Mouse (Mus musculus) lung, postnatal 0 days (tissue): ENCODE measurements around the gene Mzt1. TPM values are rescaled to one million over a fixed set of nuclear protein-coding genes. Genes with fewer than 3 reads are reported as not detected.

Experiments
- ATAC-seq: fragments of 200-750 bp; cut with Nextera tagmentation; 2 replicates; pipeline ENCODE4 v1.8.0; 2017; ENCODE audit warnings: moderate library complexity
- DNase-seq: peaks from one replicate; pipeline ENCODE4 v3.0.0-alpha.2; 2016; ENCODE audit warnings: low spot score
- H3K27ac ChIP-seq: fragments of 300-500 bp; sonication (generic); 2 replicates; pipeline ENCODE4 v1.5.1; 2014; ENCODE audit warnings: antibody characterized with exemption, mild to moderate bottlenecking, low read length, mixed read lengths
- H3K27me3 ChIP-seq: fragments of 300-500 bp; sonication (generic); replicated peaks from 2 replicates; pipeline ENCODE4 v1.6.1; 2014; ENCODE audit warnings: low read length, mixed read lengths; ENCODE audit not compliant: insufficient read depth
- H3K36me3 ChIP-seq: fragments of 300-500 bp; sonication (generic); 2 replicates; pipeline ENCODE4 v1.6.1; 2014; ENCODE audit warnings: low read length, mixed read lengths; ENCODE audit not compliant: insufficient read depth
- H3K4me1 ChIP-seq: fragments of 300-500 bp; sonication (generic); 2 replicates; pipeline ENCODE4 v1.6.1; 2014; ENCODE audit warnings: antibody characterized with exemption, low read depth, low read length, mixed read lengths; ENCODE audit not compliant: insufficient read depth
- H3K4me2 ChIP-seq: fragments of 300-500 bp; sonication (generic); replicated peaks from 2 replicates; pipeline ENCODE4 v1.6.1; 2014; ENCODE audit warnings: low read depth, mild to moderate bottlenecking, low read length, moderate library complexity, mixed read lengths
- H3K4me3 ChIP-seq: fragments of 300-500 bp; sonication (generic); 2 replicates; pipeline ENCODE4 v1.5.1; 2014; ENCODE audit warnings: low read depth, low read length
- H3K9ac ChIP-seq: fragments of 300-500 bp; sonication (generic); replicated peaks from 2 replicates; pipeline ENCODE4 v1.6.1; 2014; ENCODE audit warnings: low read depth, mild to moderate bottlenecking
- H3K9me3 ChIP-seq: fragments of 300-500 bp; sonication (generic); 2 replicates; pipeline ENCODE4 v1.6.1; 2016; ENCODE audit warnings: low read length, mixed read lengths
- CTCF ChIP-seq: IDR thresholded peaks from 2 replicates; pipeline ENCODE4 v1.5.1; 2016; ENCODE audit warnings: antibody characterized with exemption, mild to moderate bottlenecking
- EP300 ChIP-seq: IDR thresholded peaks from 2 replicates; pipeline ENCODE4 v1.6.1; 2016; ENCODE audit warnings: antibody characterized with exemption, mild to moderate bottlenecking, control low read depth
- WGBS: fragments of 180-500 bp; shearing (Covaris S2); extraction: QIAGEN DNeasy Blood & Tissue Kit; methylation state at CpG from one replicate; pipeline ENCODE4 v1.1.7; 2014; 5-methylcytosine and 5-hydroxymethylcytosine counted together
- polyA plus RNA-seq: library from polyadenylated mRNA; unstranded; fragments of >200 nt; fragmentation: Nextera tagmentation; extraction: Ambion mirVana; gene quantifications from 2 replicates; pipeline ENCODE4 v1.2.1, GENCODE M21; 2015

Mzt1 gene
- polyA plus RNA-seq: 45.0 and 53.0 TPM in 2 replicates

DNA sequence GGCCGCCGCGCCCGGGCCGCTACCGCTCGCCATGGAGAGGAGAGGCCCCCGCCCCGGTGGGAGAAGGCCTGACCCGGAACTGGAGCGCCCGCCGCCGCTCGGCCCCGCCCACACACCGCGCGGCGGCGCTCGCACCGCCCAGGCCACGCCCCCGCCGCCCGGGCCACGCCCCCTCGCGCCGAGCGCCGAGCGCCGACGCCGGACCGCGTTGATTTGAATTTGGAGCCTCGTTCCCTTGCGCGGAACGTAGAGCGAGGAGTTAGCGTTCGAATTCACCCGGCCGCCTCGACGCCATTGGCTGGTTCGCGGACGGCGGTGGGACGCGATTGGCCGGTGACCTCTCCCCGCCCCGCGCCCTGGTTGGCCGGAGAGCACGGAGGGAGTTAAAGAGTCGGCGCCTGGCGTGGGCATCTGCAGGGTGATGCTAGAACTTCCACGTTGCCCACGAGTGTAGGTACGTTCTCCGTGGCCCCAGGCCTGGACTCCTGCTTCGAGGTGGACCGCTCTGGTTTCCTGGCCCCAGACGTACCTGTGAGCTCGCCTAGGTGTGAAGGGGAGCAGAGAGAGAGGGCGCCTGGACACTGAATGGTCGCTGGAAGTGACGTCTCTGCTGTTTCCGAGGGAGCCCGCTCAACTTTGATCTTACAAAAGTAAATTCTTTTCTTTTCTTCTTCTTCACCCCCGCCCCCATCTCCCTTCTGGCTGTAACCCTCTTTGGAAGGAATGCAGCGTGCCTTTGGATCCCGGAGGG is at the start of gene Mzt1, which contains the start of gene Bora:
Mzt1 (minus strand) TSS at position 104 of the 751 bp plus-strand sequence.
Bora (plus strand) TSS at position 192 of the 751 bp plus-strand sequence.
- no peaks in the 10 kb centered on the region for H3K27me3 ChIP-seq
- DNase-seq (peak; percentile 94), ATAC-seq (peak; percentile 96)
- peak within 1 kb of the TSS; percentile 95 for H3K4me3 ChIP-seq
- under 1% methylated on average over 50 of the region's 81 CpGs for WGBS
- H3K9ac ChIP-seq: peak within 1 kb of the TSS; percentile 94
- H3K27ac ChIP-seq: peak within 1 kb of the TSS; percentile 95
- no peaks in the 10 kb centered on the region for H3K9me3 ChIP-seq
- 0 out of 2 replicates have a peak, but pooled peaks cover under 1% of the 10 kb centered on the region for H3K4me1 ChIP-seq
- no peak for TF ChIP-seq EP300
- TF ChIP-seq CTCF: no peak
- peak within 1 kb of the TSS; percentile 85 for H3K4me2 ChIP-seq
- H3K36me3 ChIP-seq: no peaks in the 10 kb centered on the region

DNA sequence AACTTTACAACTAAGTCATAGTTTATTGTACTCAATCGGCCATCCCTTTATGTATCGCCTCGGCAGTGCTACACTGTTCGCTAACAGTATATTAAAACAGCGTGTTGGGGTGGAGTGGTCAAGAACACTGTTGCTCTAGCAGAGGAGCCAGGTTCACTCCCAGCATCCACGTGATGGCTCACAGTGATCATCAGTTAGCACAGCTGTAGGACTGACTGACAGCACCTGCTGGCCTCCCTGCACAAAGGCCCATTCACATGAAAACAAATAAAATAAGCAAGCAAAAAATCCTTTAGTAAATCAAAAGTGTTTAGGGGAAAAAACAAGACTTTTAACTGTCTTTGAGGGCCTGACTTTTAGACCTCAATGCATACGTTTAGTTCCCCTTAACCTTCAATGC is 43.0 kb upstream of the Mzt1 start:
- peaks cover 34% of the 10 kb centered on the region for H3K36me3 ChIP-seq

DNA sequence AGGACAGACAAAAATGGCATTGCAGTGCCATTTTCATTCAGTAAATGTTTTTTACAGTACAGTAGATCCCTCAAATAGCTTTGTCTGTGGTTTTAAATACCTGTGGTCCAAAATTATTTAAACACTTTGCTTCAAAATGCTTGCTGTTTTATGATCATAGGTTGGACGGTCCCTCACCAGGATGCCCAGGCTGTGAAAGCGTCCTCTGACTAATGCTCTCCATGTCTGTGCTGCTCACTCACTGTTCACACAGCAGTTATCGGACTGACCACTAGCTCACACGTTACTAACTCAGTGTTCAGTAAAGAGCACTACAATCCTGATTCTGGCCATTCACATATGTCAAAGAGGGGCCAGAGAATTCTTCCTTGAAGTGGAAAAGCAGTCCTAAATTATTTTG is 25.2 kb upstream of the Mzt1 start:
- H3K27ac ChIP-seq: no peak overlapping the region
- H3K36me3 ChIP-seq: peaks cover 10% of the 10 kb centered on the region; the same call in 1 of the 2 replicates
- no peaks in the 10 kb centered on the region for H3K4me1 ChIP-seq
- H3K4me3 ChIP-seq: no peak overlapping the region
- H3K27me3 ChIP-seq: no peaks in the 10 kb centered on the region
- ATAC-seq (no peak), DNase-seq (no peak)
- no peaks in the 10 kb centered on the region for H3K9me3 ChIP-seq
- 91% methylated on average over 4 of the region's 4 CpGs for WGBS
- H3K4me2 ChIP-seq: no peak overlapping the region
- H3K9ac ChIP-seq: no peak overlapping the region
- TF ChIP-seq CTCF (no peak), EP300 (no peak)

More for the DNA sequence above, 43.0 kb upstream of the Mzt1 start:
- ATAC-seq: no peak
- no peaks in the 10 kb centered on the region for H3K4me1 ChIP-seq
- H3K27ac ChIP-seq: no peak overlapping the region
- H3K9ac ChIP-seq: no peak overlapping the region
- H3K9me3 ChIP-seq: no peaks in the 10 kb centered on the region
- TF ChIP-seq EP300 (no peak), CTCF (no peak)
- H3K4me3 ChIP-seq: no peak overlapping the region
- 88% methylated on average over 7 of the region's 7 CpGs for WGBS
- no peaks in the 10 kb centered on the region for H3K27me3 ChIP-seq
- DNase-seq: no peak
- H3K4me2 ChIP-seq: no peak overlapping the region

DNA sequence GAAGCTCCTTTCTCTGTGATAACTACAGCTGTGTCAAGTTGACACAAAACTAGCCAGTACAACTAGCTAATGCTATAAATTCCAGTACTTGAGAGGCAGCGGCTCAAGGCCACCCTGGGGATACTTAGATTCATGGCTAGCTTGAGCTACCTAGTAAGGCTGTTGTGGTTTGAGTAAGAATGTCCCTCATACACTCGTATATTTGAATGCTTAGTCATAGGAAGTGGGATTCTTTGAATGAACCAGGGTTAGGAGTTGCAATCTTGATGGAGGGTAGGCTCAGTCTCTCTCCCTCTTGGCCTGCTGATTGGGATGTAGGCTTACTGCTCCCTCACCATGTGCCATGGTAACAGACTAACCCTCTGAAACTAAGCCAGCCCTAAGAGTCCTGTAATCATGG is 17.2 kb upstream of the Mzt1 start:
- no peak overlapping the region for H3K4me3 ChIP-seq
- TF ChIP-seq CTCF: no peak
- TF ChIP-seq EP300: no peak
- 100% methylated on average over 2 of the region's 2 CpGs for WGBS
- H3K27me3 ChIP-seq: no peaks in the 10 kb centered on the region
- DNase-seq (no peak), ATAC-seq (no peak)
- H3K9ac ChIP-seq: no peak overlapping the region
- 0 out of 2 replicates have a peak, but pooled peaks cover 4% of the 10 kb centered on the region for H3K36me3 ChIP-seq
- H3K4me1 ChIP-seq: no peaks in the 10 kb centered on the region
- no peak overlapping the region for H3K4me2 ChIP-seq
- no peaks in the 10 kb centered on the region for H3K9me3 ChIP-seq
- no peak overlapping the region for H3K27ac ChIP-seq

DNA sequence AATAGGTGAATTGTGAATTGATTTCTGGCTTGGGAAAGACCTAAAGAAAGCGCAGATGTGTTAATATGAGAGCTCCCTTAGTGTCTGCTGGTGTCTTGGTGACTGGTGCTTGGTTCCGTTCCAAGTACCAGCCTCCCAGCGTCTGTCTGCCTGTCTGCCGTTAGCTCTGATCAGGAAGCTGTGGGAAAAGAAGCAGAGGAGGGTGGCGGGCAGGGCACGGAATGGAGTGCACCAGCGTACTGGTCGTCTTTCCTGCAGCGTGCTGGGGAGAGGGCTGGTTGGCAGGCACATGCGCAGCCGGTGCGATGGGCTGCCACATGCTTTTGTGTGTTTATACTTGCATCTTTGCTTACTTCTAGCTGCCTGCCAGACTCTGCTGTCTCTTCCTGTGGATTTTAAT is 14.7 kb upstream of the Mzt1 start:
- no peaks in the 10 kb centered on the region for H3K27me3 ChIP-seq
- WGBS: 69% methylated on average over 12 of the region's 12 CpGs
- TF ChIP-seq EP300 (no peak), CTCF (no peak)
- DNase-seq: no peak
- ATAC-seq: peak; percentile 45
- no peaks in the 10 kb centered on the region for H3K9me3 ChIP-seq
- no peak overlapping the region for H3K9ac ChIP-seq
- H3K4me3 ChIP-seq: no peak overlapping the region
- H3K36me3 ChIP-seq: 0 out of 2 replicates have a peak, but pooled peaks cover 7% of the 10 kb centered on the region
- H3K27ac ChIP-seq: no peak overlapping the region
- no peaks in the 10 kb centered on the region for H3K4me1 ChIP-seq
- H3K4me2 ChIP-seq: no peak overlapping the region

DNA sequence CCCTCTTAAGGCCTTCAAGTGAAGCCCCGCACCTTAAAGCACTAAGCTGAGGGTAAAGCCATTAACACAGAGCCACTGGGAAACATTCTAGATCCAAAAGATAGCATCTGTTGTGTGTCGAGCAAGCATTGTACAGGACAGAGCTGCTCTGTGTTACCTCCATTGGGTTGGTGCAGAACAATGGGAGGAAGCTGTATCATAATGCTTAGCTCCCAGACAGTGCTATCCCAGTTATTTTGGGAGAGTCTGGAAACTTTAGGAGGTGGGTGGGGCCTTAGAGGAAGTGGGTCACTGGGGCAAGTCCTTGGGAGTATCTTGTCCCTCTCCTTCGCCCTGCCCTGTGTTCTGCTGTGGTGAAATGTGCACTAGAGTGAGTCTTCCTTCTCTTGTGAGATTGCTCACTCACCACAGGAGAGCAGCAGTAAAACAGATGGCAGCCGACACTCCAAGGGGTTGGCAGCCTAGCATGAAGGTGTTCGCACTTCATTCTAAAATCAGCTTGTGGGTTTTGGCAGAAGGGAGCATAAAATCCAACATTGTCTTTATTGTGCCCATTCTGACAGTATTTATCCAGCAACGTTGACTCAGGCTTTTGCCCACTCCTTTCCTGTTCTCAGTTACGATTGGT is 13.1 kb upstream of the Mzt1 start:
- 0 out of 2 replicates have a peak, but pooled peaks cover 7% of the 10 kb centered on the region for H3K36me3 ChIP-seq
- no peaks in the 10 kb centered on the region for H3K27me3 ChIP-seq
- 77% methylated on average over 7 of the region's 7 CpGs for WGBS
- no peak overlapping the region for H3K4me3 ChIP-seq
- H3K4me1 ChIP-seq: no peaks in the 10 kb centered on the region
- no peak overlapping the region for H3K9ac ChIP-seq
- ATAC-seq (peak; percentile 95), DNase-seq (peak; percentile 69)
- H3K4me2 ChIP-seq: no peak overlapping the region
- peak overlapping the region; percentile 57 for H3K27ac ChIP-seq
- no peaks in the 10 kb centered on the region for H3K9me3 ChIP-seq
- TF ChIP-seq CTCF (no peak), EP300 (peak; percentile 78)
